Mouse (Mus musculus): ENCODE data around the gene Chd1l. TPM values are rescaled to one million over a fixed set of nuclear protein-coding genes. Genes with fewer than 3 reads are reported as not detected.

Chd1l gene
- total RNA-seq, 2 experiments from 2014 or later, result 21.1 to 45.9 TPM

GRCm38 (mm10) chr3:97535660-97536059 is 74.3 kb downstream of the Chd1l start:
- ATAC-seq (replicated peaks; ENCODE audit: poor library complexity), result no peak

DNA sequence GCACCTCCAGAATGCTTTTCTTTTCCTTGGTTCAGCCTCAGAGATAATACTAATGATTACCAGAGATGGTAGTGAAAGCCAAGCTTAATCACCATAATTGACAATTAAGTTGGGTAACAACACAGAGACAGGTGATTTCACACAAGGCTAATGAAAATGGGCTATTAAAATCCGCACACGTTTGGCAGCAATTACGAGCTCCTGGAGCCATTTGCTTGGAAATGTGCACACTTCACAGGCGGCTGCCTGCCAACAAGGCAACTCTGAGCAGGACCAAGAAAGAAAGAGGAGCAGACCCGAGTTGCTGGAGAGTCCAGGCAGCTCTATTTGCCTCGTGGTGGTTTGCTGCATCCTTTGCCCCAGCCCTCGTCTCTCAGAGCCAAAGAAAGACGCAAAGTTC is 84.5 kb downstream of the Chd1l start:
- no peak for ATAC-seq (replicated peaks; ENCODE audit: poor library complexity)

DNA sequence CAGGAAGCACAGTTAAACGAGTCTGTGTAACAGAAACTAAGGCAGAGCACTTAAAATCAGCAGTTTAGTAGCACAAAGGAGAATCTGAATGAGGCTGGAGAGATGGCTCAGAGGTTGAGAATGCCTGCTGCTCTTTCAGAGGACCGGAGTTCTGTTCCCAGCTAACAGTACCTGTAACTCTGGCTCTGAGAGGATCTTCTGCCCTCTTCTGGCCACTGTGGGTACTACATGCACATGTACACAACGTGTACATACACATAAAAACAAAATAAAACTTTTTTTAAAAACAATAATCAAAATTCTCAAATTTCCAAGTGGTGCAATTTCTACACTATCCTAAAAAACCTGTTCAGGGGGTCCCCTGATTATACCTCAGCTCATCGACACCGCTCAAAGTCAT is 85.2 kb downstream of the Chd1l start:
- no peak; the same call in 1 of the 2 replicates for ATAC-seq (replicated peaks; ENCODE audit: poor library complexity)

GRCm38 (mm10) chr3:97521946-97522731 is 87.9 kb downstream of the Chd1l start:
- ATAC-seq (replicated peaks; ENCODE audit: poor library complexity), result no peak

- no peak for ATAC-seq (replicated peaks; ENCODE audit: poor library complexity)
These were observed 90.1 kb downstream of the Chd1l start for GRCm38 (mm10) chr3:97519883-97520282.

GRCm38 (mm10) chr3:97512296-97512695 is 97.7 kb downstream of the Chd1l start:
- ATAC-seq (replicated peaks; ENCODE audit: poor library complexity), result peak; percentile 52; the same call in 1 of the 2 replicates

Other genes with a start within 250 kb of the Chd1l start
- gene Olfr1402, start 188.2 kb downstream of the Chd1l start, total RNA-seq (2015), result not detected in 2 replicates
- gene Olfr1402, start 188.2 kb downstream of the Chd1l start, total RNA-seq (2017), result not detected in 2 replicates
- 5.0 and 7.8 TPM in 2 replicates for gene Fmo5, start 18.6 kb upstream of the Chd1l start, total RNA-seq (2015)
- 3.3 and 4.2 TPM in 2 replicates for gene Fmo5, start 18.6 kb upstream of the Chd1l start, total RNA-seq (2017)
- 3.4 and 4.0 TPM in 2 replicates for gene Prkab2, start 48.0 kb upstream of the Chd1l start, total RNA-seq (2015)
- 2.7 and 4.0 TPM in 2 replicates for gene Prkab2, start 48.0 kb upstream of the Chd1l start, total RNA-seq (2017)
- gene Gm17651, start 64.5 kb upstream of the Chd1l start, total RNA-seq (2015), result not detected in 2 replicates
- gene Gm17651, start 64.5 kb upstream of the Chd1l start, total RNA-seq (2017), result not detected in 2 replicates

Measured in megakaryocyte progenitor cell, adult 5-6 weeks (primary cell).